Mouse (Mus musculus) thymus, adult 2 months (tissue): ENCODE data around the gene Gstt4.

Experiments used
- CTCF ChIP-seq: fragments of 200-500 bp; IDR thresholded peaks from 2 replicates; pipeline ENCODE4 v1.5.1; 2012; ENCODE audit warnings: mild to moderate bottlenecking, control low read depth, low read length, moderate library complexity, borderline replicate concordance; ENCODE audit not compliant: control insufficient read depth, poor library complexity, insufficient read depth; ENCODE audit errors: extremely low read depth
- POLR2A ChIP-seq: fragments of 200-500 bp; IDR thresholded peaks from 2 replicates; pipeline ENCODE4 v1.6.1; 2012; ENCODE audit warnings: mild to moderate bottlenecking, low read length, control low read depth, moderate library complexity; ENCODE audit not compliant: control insufficient read depth, poor library complexity, insufficient read depth; ENCODE audit errors: extremely low read depth

GRCm38 (mm10) chr10:75856155-75856907 lies 34.0 kb upstream of the Gstt4 start:
- TF ChIP-seq CTCF (no peak), POLR2A (no peak)
